Mouse (Mus musculus) myocyte (in vitro differentiated cells): ENCODE measurements around the gene Copb1. TPM values are rescaled to one million over a fixed set of nuclear protein-coding genes. Genes with fewer than 3 reads are reported as not detected.

Experiments used
- H3K27me3 ChIP-seq: one replicate; pipeline ENCODE4 v1.6.1; 2011; ENCODE audit not compliant: control insufficient read depth, insufficient read depth, insufficient read length
- H3K36me3 ChIP-seq: one replicate; pipeline ENCODE4 v1.6.1; 2011; ENCODE audit not compliant: control insufficient read depth, insufficient read depth
- H3K4me2 ChIP-seq: one replicate; pipeline ENCODE4 v1.6.1; 2011; ENCODE audit warnings: low read depth, control low read depth
- H3K4me3 ChIP-seq: one replicate; pipeline ENCODE4 v1.5.1; 2011; ENCODE audit warnings: mild to moderate bottlenecking, control low read depth, moderate library complexity
- H3K79me2 ChIP-seq: one replicate; pipeline ENCODE4 v1.6.1; 2011; ENCODE audit not compliant: control insufficient read depth, insufficient read depth
- H3ac ChIP-seq: one replicate; pipeline ENCODE4 v1.6.1; 2011; ENCODE audit not compliant: control insufficient read depth, insufficient read length
- CEBPB ChIP-seq: IDR thresholded peaks from 2 replicates; pipeline ENCODE4 v1.6.1; 2011; ENCODE audit warnings: mild to moderate bottlenecking, moderate library complexity; ENCODE audit not compliant: poor library complexity, insufficient read depth, severe bottlenecking
- E2F4 ChIP-seq: IDR thresholded peaks from one replicate; pipeline ENCODE4 v1.6.1; 2011; ENCODE audit warnings: mild to moderate bottlenecking, control low read depth, moderate library complexity; ENCODE audit not compliant: insufficient read depth
- MAX ChIP-seq: IDR thresholded peaks from one replicate; pipeline ENCODE4 v1.6.1; 2011; ENCODE audit warnings: low read depth, mild to moderate bottlenecking, control low read depth
- MYOD1 ChIP-seq, 3 experiments: IDR thresholded peaks; one replicate each; pipeline ENCODE4 v1.6.1; 2011; ENCODE audit warnings: control low read depth in 2 of 3, low read depth in 2 of 3, mild to moderate bottlenecking in 2 of 3, moderate library complexity in 1 of 3; ENCODE audit not compliant: insufficient read length in 2 of 3, control insufficient read depth in 1 of 3
- MYOG ChIP-seq, 3 experiments: IDR thresholded peaks; one replicate each; pipeline ENCODE4 v1.6.1; 2011; ENCODE audit warnings: control low read depth in 2 of 3, low read depth in 2 of 3, mild to moderate bottlenecking in 2 of 3; ENCODE audit not compliant: insufficient read length in 2 of 3, control insufficient read depth in 1 of 3, insufficient read depth in 1 of 3
- POLR2A ChIP-seq: IDR thresholded peaks from one replicate; pipeline ENCODE4 v1.6.1; 2011; ENCODE audit warnings: low read depth, mild to moderate bottlenecking, control low read depth, moderate library complexity; ENCODE audit not compliant: insufficient read length
- POLR2AphosphoS2 ChIP-seq: IDR thresholded peaks from one replicate; pipeline ENCODE4 v1.6.1; 2011; ENCODE audit warnings: low read depth, control low read depth; ENCODE audit not compliant: insufficient read length
- REST ChIP-seq: IDR thresholded peaks from one replicate; pipeline ENCODE4 v1.6.1; 2011; ENCODE audit warnings: mild to moderate bottlenecking, control low read depth, moderate library complexity; ENCODE audit not compliant: insufficient read depth, insufficient read length
- SRF ChIP-seq: IDR thresholded peaks from one replicate; pipeline ENCODE4 v1.6.1; 2011; ENCODE audit warnings: low read depth; ENCODE audit not compliant: control insufficient read depth, insufficient read length
- TCF12 ChIP-seq: IDR thresholded peaks from one replicate; pipeline ENCODE4 v1.6.1; 2011; ENCODE audit warnings: mild to moderate bottlenecking, control low read depth; ENCODE audit not compliant: poor library complexity, insufficient read depth, severe bottlenecking
- TCF3 ChIP-seq: IDR thresholded peaks from one replicate; pipeline ENCODE4 v1.6.1; 2011; ENCODE audit warnings: low read depth, control low read depth; ENCODE audit not compliant: insufficient read length
- USF1 ChIP-seq: IDR thresholded peaks from one replicate; pipeline ENCODE4 v1.6.1; 2011; ENCODE audit warnings: low read depth, mild to moderate bottlenecking, control low read depth, moderate library complexity
- polyA plus RNA-seq: library from polyadenylated mRNA; unstranded; fragments of >200 nt; fragmentation: generic; extraction: Trizol; gene quantifications from one replicate; pipeline ENCODE4 v1.2.1, GENCODE M21; 2012; ENCODE audit warnings: missing spikeins

Gene Copb1
- polyA plus RNA-seq, 1 experiment: 52.4 TPM

DNA sequence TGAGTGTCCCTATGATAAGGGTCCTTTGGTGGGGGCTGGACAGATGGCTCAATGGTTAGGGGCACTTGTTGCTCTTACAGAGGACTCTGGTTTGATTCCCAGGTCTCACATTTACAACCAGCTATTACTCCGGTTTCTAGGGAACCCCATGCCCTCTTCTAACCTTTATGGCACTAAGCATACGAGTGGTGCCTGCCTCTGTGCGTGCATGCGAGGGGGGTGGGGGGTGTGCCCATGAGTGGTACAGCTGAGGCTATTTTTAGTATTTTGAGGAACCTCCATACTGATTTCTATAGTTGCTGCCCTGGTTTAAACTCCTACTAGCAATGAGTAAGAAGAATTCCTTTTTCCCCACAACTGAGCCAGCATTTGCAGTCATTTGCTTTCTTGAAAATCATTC is 60.3 kb downstream of the Copb1 start:
- Histone ChIP-seq H3K4me3 (no peak overlapping the region), H3K79me2 (no peaks in the 10 kb centered on the region), H3K27me3 (no peaks in the 10 kb centered on the region), H3K36me3 (no peaks in the 10 kb centered on the region), H3ac (no peak overlapping the region), H3K4me2 (no peak overlapping the region)
- no peak for TF ChIP-seq USF1
- no peak for TF ChIP-seq MYOG (IDR thresholded peaks at IDR 0.05; ENCODE audit: control insufficient read depth in 1 of 3, insufficient read depth in 1 of 3, insufficient read length in 2 of 3, low read depth in 2 of 3)
- no peak for TF ChIP-seq MAX
- TF ChIP-seq TCF12: no peak
- TF ChIP-seq E2F4: no peak
- no peak for TF ChIP-seq POLR2A
- no peak for TF ChIP-seq POLR2AphosphoS2
- TF ChIP-seq SRF: no peak
- TF ChIP-seq REST: no peak
- no peak for TF ChIP-seq CEBPB

DNA sequence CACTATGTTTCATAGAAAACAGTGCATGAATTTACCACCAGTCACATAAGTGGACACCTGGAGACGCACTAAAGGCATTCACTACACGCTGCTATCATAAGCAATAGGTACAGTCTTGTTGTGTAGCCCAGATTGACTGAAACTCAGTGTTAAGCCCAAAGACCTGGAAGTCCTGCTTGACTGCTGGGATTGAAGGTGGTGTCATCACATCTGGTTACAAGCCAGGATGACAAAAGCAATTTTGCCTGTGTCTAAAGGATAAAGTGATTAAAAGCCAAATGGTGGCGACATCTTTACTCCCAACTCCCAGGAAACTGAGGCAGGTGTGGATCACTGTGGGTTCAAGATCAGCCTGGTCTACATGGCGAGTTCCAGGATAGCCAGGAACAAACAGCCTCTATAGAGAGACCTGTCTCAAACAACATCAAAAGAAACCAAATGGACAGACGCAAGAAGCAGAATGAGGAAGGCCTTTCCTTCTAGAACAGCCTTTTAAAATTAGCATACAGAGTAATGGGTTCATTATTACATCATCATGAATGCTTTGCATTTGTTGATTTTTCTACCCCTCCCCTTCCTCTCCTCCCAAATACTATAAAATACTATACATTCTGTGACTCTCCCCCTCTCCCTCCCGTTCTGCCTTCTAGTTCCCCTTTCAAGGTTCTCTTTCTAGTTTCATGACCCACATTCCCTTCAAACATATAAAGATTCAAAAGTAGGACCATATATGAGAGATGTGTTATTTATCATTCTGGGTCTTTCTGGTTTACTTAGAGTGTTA is 61.0 kb downstream of the Copb1 start:
- Histone ChIP-seq H3K4me3 (no peak overlapping the region), H3ac (no peak overlapping the region), H3K36me3 (no peaks in the 10 kb centered on the region), H3K4me2 (no peak overlapping the region), H3K79me2 (no peaks in the 10 kb centered on the region), H3K27me3 (no peaks in the 10 kb centered on the region)
- TF ChIP-seq TCF12 (no peak), POLR2A (no peak)

DNA sequence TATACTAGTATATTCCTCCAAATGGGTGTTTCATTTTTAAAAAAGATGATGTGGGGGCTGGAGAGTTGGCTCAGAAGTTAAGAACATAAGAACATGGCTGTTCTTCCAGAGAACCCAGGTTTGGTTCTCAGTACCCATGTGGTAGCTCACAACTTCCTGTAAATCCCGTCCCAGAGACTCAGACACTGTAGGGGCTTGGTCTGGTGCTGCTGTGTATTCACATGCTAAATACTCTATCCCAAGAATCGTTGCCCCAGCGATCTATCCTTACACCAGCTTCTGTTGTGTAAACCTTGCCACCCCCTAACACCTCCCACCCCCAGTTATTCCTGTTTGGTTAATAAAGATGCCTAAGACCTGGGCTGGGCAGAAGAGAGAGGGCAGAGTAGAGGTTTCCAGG is 61.9 kb downstream of the Copb1 start:
- no peak overlapping the region for H3K4me2 ChIP-seq
- no peak overlapping the region for H3K4me3 ChIP-seq
- H3ac ChIP-seq: no peak overlapping the region
- H3K36me3 ChIP-seq: no peaks in the 10 kb centered on the region
- TF ChIP-seq REST: no peak
- no peaks in the 10 kb centered on the region for H3K27me3 ChIP-seq
- no peaks in the 10 kb centered on the region for H3K79me2 ChIP-seq

DNA sequence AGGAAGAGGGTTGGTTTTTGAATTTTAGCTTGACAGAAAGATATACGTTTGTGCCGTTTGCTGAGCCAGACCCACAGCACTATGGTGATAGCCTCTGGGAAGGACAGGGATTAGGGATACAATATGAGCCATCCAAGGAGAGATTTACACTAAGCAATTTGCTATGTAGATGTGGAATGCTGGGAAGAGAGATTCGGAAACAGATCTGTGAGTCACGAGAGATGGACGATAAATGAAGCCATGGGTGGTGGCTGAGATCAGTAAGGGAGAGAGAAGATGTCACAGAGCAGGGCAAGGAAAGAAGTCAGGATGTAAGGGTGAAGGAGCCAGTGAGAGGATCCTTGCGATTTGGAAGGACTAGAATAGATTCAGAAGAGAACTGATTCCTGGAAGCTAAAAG is 71.1 kb downstream of the Copb1 start:
- Histone ChIP-seq H3K4me3 (no peak overlapping the region), H3K27me3 (no peaks in the 10 kb centered on the region), H3K4me2 (peak overlapping the region; percentile 16), H3K36me3 (no peaks in the 10 kb centered on the region), H3K79me2 (no peaks in the 10 kb centered on the region), H3ac (no peak overlapping the region)
- TF ChIP-seq E2F4 (no peak), SRF (no peak), POLR2A (no peak), CEBPB (no peak)

DNA sequence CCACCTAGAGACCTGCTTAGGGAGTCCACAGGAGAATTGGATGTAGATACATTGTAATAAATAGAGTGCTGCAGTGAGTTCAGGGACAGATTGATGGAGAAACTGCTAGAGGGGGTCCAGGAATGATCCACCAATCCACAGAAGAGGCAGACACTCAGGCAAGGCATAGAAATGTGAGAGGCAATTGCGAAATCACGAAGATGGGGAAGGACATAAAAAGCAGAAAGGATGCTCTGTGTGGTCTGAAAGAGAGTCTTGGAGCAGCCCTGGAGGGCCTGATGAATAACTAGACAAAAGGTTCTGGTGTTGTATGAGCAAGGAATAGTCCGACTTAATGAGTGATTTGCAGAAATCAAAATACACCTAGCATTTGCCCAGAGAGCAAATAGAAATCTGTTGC is 71.8 kb downstream of the Copb1 start:
- no peaks in the 10 kb centered on the region for H3K36me3 ChIP-seq
- TF ChIP-seq REST: no peak
- TF ChIP-seq CEBPB: no peak
- TF ChIP-seq USF1: no peak
- TF ChIP-seq MYOG (IDR thresholded peaks at IDR 0.05; ENCODE audit: control insufficient read depth in 1 of 3, insufficient read depth in 1 of 3, insufficient read length in 2 of 3, low read depth in 2 of 3): no peak
- no peak for TF ChIP-seq E2F4
- TF ChIP-seq TCF3: no peak
- no peak for TF ChIP-seq POLR2A
- H3K79me2 ChIP-seq: no peaks in the 10 kb centered on the region
- H3K4me2 ChIP-seq: no peak overlapping the region
- no peaks in the 10 kb centered on the region for H3K27me3 ChIP-seq
- H3K4me3 ChIP-seq: no peak overlapping the region
- no peak overlapping the region for H3ac ChIP-seq

DNA sequence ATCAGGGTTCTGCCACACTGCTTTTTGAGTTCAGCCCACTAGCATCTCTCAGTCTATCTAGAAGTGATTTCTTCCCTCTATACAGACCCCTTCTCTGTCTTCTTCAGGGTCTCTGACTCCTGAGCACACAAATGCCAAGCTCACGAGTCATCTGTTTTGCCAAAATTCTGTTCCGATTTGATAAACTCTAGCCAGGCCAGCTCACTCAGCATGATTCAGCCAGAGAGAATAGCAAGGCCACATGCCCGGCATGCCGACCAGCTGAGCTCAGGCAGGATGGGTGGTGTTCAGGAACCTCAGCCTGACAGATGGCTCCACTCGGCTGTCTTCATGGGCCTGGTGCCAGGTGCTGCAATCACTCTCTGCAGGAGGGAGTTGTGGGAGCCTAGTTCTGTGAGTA is 73.1 kb downstream of the Copb1 start:
- no peak overlapping the region for H3K4me3 ChIP-seq
- H3K79me2 ChIP-seq: no peaks in the 10 kb centered on the region
- H3K4me2 ChIP-seq: peak overlapping the region; percentile 79
- H3K27me3 ChIP-seq: no peaks in the 10 kb centered on the region
- H3ac ChIP-seq: no peak overlapping the region
- TF ChIP-seq POLR2A (no peak), MYOD1 (IDR thresholded peaks at IDR 0.05; ENCODE audit: control insufficient read depth in 1 of 3, insufficient read length in 2 of 3, low read depth in 2 of 3) (peak; percentile 45 to 98 (median 97)), TCF12 (peak; percentile 94), TCF3 (peak; percentile 85), REST (no peak), CEBPB (peak; percentile 66), MAX (peak; percentile 71), MYOG (IDR thresholded peaks at IDR 0.05; ENCODE audit: control insufficient read depth in 1 of 3, insufficient read depth in 1 of 3, insufficient read length in 2 of 3, low read depth in 2 of 3) (peak; percentile 86 to 99 (median 94)), POLR2AphosphoS2 (no peak), E2F4 (no peak), USF1 (peak; percentile 46), SRF (peak; percentile 16)
- H3K36me3 ChIP-seq: no peaks in the 10 kb centered on the region
